Mouse (Mus musculus): ENCODE results near the gene Ppp1r36.
A peak's percentile ranks its signal among the peaks of the same experiment; 100 is the strongest.

DNA sequence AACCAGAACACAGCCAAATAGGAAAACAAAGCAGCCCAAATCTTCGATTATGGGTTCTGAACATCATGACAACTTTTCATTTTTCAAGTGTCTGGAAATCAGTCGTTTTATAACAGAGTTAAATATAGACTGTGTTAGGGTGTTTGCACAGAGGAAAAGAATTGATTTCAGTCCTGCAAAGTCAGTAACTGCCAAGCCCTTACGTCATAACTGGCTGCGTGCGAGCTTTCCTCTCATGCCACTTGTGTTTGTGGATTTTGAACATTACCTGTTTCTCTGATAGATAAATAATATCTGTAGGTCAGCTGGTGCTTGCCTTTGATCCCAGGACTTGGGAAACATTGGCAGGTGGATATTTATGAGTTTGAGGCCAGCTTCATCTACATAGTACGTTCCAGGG lies 14.1 kb downstream of the Ppp1r36 start:
- TF ChIP-seq CTCF (IDR thresholded peaks at IDR 0.05; ENCODE audit: low read depth), result no peak
- TF ChIP-seq EP300 (IDR thresholded peaks at IDR 0.05; ENCODE audit: low read depth), result peak; percentile 33; the same call in 1 of the 2 replicates
